Mouse (Mus musculus): ENCODE results near the gene Kit. TPM values are rescaled to one million over a fixed set of nuclear protein-coding genes. Genes with fewer than 3 reads are reported as not detected.

Gene Kit
- total RNA-seq, 1 experiment, result 37.3 TPM

DNA sequence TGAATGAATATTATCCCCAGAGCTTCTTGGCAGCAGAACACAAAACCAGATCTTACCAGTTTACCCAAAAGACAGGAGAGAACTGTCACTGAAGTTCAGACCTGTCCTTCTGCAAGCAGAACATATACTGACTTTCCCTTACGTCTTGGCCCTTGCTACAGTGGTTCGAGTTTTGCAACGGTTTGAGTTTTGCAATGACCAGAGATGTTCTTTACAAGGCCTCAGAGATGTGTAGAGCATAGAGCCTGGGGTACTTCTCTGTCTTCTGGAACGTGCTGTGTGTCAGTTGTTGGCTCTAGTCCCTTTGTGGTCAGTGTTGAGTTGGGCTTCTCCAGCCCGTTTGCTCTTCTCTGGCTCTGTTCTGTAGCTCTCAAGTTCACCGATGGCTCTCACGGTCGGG, 40.9 kb downstream of the Kit start:
- Histone ChIP-seq H3K9ac (ENCODE audit: insufficient read depth, low read depth, low read length, poor library complexity, severe bottlenecking) (no peak overlapping the region), H3K27ac (ENCODE audit: insufficient read depth, low read depth, low read length, poor library complexity, severe bottlenecking) (no peak overlapping the region), H3K4me3 (ENCODE audit: insufficient read depth in 1 of 2, low read depth in 1 of 2, low read length in 2 of 2, poor library complexity in 1 of 2, severe bottlenecking in 1 of 2) (no peak overlapping the region), H3K36me3 (ENCODE audit: control insufficient read depth, insufficient read depth, low read length, poor library complexity, severe bottlenecking) (peaks cover 4% of the 10 kb centered on the region; the same call in 1 of the 2 replicates), H3K9me3 (ENCODE audit: control insufficient read depth, insufficient read depth, low read depth, low read length) (no peaks in the 10 kb centered on the region), H3K4me1 (ENCODE audit: control insufficient read depth in 2 of 2, insufficient read depth in 2 of 2, low read length in 2 of 2, poor library complexity in 1 of 2) (no peaks in the 10 kb centered on the region)
- no peak for DNase-seq (ENCODE audit: low read depth, low spot score)
- TF ChIP-seq ZC3H11A (IDR thresholded peaks at IDR 0.05; ENCODE audit: borderline replicate concordance, low read depth, low read length) (no peak), ZNF384 (IDR thresholded peaks at IDR 0.05; ENCODE audit: low read depth, low read length) (no peak), HCFC1 (IDR thresholded peaks at IDR 0.05; ENCODE audit: borderline replicate concordance, insufficient read depth, low read length) (no peak), CHD2 (IDR thresholded peaks at IDR 0.05; ENCODE audit: low read depth, low read length) (no peak), MAFK (IDR thresholded peaks at IDR 0.05; ENCODE audit: insufficient read depth, low read depth, low read length) (no peak)
- in situ Hi-C loops (cut with MboI; ENCODE audit: low sequenced_read_pairs in 2 of 2, unreplicated experiment in 2 of 2), result no loop called here

DNA sequence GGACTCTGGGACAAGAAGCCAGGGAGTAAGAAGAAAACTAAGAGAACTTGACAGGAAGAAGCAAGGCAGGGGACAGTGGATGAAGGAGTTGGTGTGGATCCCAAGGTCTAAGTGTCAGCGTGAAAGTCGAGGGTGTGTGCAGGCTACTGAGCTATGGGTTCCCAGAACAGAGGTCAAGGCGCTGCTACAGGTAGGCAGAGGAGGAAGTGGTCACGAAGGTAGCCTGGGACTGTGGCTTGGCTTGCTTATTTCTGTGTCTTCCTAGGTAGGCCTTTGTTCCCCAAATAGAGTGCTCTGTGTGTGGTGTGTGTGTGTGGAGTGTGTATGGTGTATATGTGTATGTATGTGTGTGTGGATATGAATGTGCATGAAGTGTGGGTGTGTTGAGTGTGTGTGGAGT, 47.7 kb downstream of the Kit start:
- no peak for TF ChIP-seq MAFK (IDR thresholded peaks at IDR 0.05; ENCODE audit: insufficient read depth, low read depth, low read length)
- no peak for TF ChIP-seq ZC3H11A (IDR thresholded peaks at IDR 0.05; ENCODE audit: borderline replicate concordance, low read depth, low read length)
- TF ChIP-seq HCFC1 (IDR thresholded peaks at IDR 0.05; ENCODE audit: borderline replicate concordance, insufficient read depth, low read length), result no peak
- TF ChIP-seq CHD2 (IDR thresholded peaks at IDR 0.05; ENCODE audit: low read depth, low read length), result no peak
- no peak for TF ChIP-seq ZNF384 (IDR thresholded peaks at IDR 0.05; ENCODE audit: low read depth, low read length)
- Histone ChIP-seq H3K27ac (ENCODE audit: insufficient read depth, low read depth, low read length, poor library complexity, severe bottlenecking) (no peak overlapping the region), H3K9me3 (ENCODE audit: control insufficient read depth, insufficient read depth, low read depth, low read length) (no peaks in the 10 kb centered on the region), H3K4me3 (ENCODE audit: insufficient read depth in 1 of 2, low read depth in 1 of 2, low read length in 2 of 2, poor library complexity in 1 of 2, severe bottlenecking in 1 of 2) (no peak overlapping the region), H3K9ac (ENCODE audit: insufficient read depth, low read depth, low read length, poor library complexity, severe bottlenecking) (no peak overlapping the region), H3K4me1 (ENCODE audit: control insufficient read depth in 2 of 2, insufficient read depth in 2 of 2, low read length in 2 of 2, poor library complexity in 1 of 2) (peaks cover 4 to 8% of the 10 kb centered on the region in 2 experiments; a peak in 2 of 4 replicates), H3K36me3 (ENCODE audit: control insufficient read depth, insufficient read depth, low read length, poor library complexity, severe bottlenecking) (peaks cover 6% of the 10 kb centered on the region; the same call in 1 of the 2 replicates)
- DNase-seq (ENCODE audit: low read depth, low spot score), result no peak
- in situ Hi-C loops (cut with MboI; ENCODE audit: low sequenced_read_pairs in 2 of 2, unreplicated experiment in 2 of 2), result no loop called here

DNA sequence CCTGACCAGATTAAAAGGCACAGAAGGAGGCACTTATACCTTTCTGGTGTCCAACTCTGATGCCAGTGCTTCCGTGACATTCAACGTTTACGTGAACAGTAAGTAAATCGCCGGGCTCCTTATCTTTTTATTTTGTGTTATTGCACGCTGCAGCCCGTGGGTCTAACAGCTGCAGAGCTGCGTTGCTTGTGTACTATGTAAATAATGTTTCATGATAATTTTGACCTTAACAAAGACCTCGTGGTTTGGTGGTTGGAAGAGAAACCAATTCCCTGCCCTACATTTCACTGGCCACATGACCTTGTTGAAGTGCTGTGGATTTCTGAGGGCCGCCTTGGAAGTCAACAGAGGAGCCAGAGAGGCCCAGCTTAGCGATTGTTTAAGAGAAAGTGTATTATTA, 48.3 kb downstream of the Kit start:
- in situ Hi-C loops (cut with MboI; ENCODE audit: low sequenced_read_pairs in 2 of 2, unreplicated experiment in 2 of 2), result no loop called here
- DNase-seq (ENCODE audit: low read depth, low spot score), result no peak
- H3K27ac ChIP-seq (ENCODE audit: insufficient read depth, low read depth, low read length, poor library complexity, severe bottlenecking), result no peak overlapping the region
- H3K9ac ChIP-seq (ENCODE audit: insufficient read depth, low read depth, low read length, poor library complexity, severe bottlenecking), result no peak overlapping the region
- TF ChIP-seq CHD2 (IDR thresholded peaks at IDR 0.05; ENCODE audit: low read depth, low read length) (no peak), MAFK (IDR thresholded peaks at IDR 0.05; ENCODE audit: insufficient read depth, low read depth, low read length) (no peak), ZNF384 (IDR thresholded peaks at IDR 0.05; ENCODE audit: low read depth, low read length) (no peak)
- H3K4me1 ChIP-seq (ENCODE audit: control insufficient read depth in 2 of 2, insufficient read depth in 2 of 2, low read length in 2 of 2, poor library complexity in 1 of 2), result peaks cover 4 to 8% of the 10 kb centered on the region in 2 experiments; a peak in 2 of 4 replicates
- H3K4me3 ChIP-seq (ENCODE audit: insufficient read depth in 1 of 2, low read depth in 1 of 2, low read length in 2 of 2, poor library complexity in 1 of 2, severe bottlenecking in 1 of 2), result no peak overlapping the region
- peaks cover 6% of the 10 kb centered on the region; the same call in 1 of the 2 replicates for H3K36me3 ChIP-seq (ENCODE audit: control insufficient read depth, insufficient read depth, low read length, poor library complexity, severe bottlenecking)
- H3K9me3 ChIP-seq (ENCODE audit: control insufficient read depth, insufficient read depth, low read depth, low read length), result no peaks in the 10 kb centered on the region

DNA sequence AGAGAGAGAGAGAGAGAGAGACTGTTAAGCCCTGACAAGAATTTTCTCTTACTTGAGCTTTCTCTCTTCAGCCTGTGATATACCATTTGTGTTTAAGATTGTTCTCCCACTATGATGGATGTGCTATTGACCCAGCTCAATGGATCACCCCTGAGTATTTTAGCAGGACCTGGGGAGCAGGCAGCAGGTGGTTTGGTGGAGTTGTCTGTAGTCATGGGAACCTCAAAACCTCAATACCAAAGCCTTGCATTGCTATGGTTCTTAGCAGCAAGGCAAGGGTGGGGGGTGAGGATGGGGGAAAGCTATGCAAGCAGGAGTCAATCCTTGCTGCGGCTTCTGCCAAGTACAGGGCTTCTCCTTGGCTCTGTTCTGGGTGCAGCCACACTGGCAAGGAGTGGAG, 48.8 kb downstream of the Kit start:
- in situ Hi-C loops (cut with MboI; ENCODE audit: low sequenced_read_pairs in 2 of 2, unreplicated experiment in 2 of 2), result no loop called here
- Histone ChIP-seq H3K36me3 (ENCODE audit: control insufficient read depth, insufficient read depth, low read length, poor library complexity, severe bottlenecking) (peaks cover 6% of the 10 kb centered on the region; the same call in 1 of the 2 replicates), H3K4me1 (ENCODE audit: control insufficient read depth in 2 of 2, insufficient read depth in 2 of 2, low read length in 2 of 2, poor library complexity in 1 of 2) (peaks cover 4 to 8% of the 10 kb centered on the region in 2 experiments; a peak in 2 of 4 replicates), H3K9ac (ENCODE audit: insufficient read depth, low read depth, low read length, poor library complexity, severe bottlenecking) (no peak overlapping the region), H3K4me3 (ENCODE audit: insufficient read depth in 1 of 2, low read depth in 1 of 2, low read length in 2 of 2, poor library complexity in 1 of 2, severe bottlenecking in 1 of 2) (no peak overlapping the region), H3K9me3 (ENCODE audit: control insufficient read depth, insufficient read depth, low read depth, low read length) (no peaks in the 10 kb centered on the region), H3K27ac (ENCODE audit: insufficient read depth, low read depth, low read length, poor library complexity, severe bottlenecking) (no peak overlapping the region)
- no peak for TF ChIP-seq HCFC1 (IDR thresholded peaks at IDR 0.05; ENCODE audit: borderline replicate concordance, insufficient read depth, low read length)
- no peak for TF ChIP-seq ZC3H11A (IDR thresholded peaks at IDR 0.05; ENCODE audit: borderline replicate concordance, low read depth, low read length)
- TF ChIP-seq ZNF384 (IDR thresholded peaks at IDR 0.05; ENCODE audit: low read depth, low read length), result no peak
- no peak for TF ChIP-seq MAFK (IDR thresholded peaks at IDR 0.05; ENCODE audit: insufficient read depth, low read depth, low read length)
- no peak for TF ChIP-seq CHD2 (IDR thresholded peaks at IDR 0.05; ENCODE audit: low read depth, low read length)
- no peak for DNase-seq (ENCODE audit: low read depth, low spot score)
